Mouse (Mus musculus) liver, adult 2 months (tissue): ENCODE results near the gene Col6a5. TPM values are rescaled to one million over a fixed set of nuclear protein-coding genes. Genes with fewer than 3 reads are reported as not detected.

ENCODE experiments used
- DNase-seq: peaks from one replicate; pipeline ENCODE4 v3.0.0-alpha.2; 2011; ENCODE audit warnings: low read depth, low spot score; ENCODE audit errors: extremely low read depth
- H3K27ac ChIP-seq: fragments of 200-500 bp; replicated peaks from 2 replicates; pipeline ENCODE4 v1.5.1; 2012; ENCODE audit warnings: low read depth, mild to moderate bottlenecking, control low read depth, inconsistent platforms, low read length; ENCODE audit not compliant: insufficient read depth
- H3K27me3 ChIP-seq: fragments of 200-500 bp; 2 replicates; pipeline ENCODE4 v1.6.1; 2012; ENCODE audit warnings: mild to moderate bottlenecking, moderate library complexity, low read length, inconsistent platforms; ENCODE audit not compliant: control insufficient read depth, insufficient read depth
- H3K36me3 ChIP-seq: fragments of 200-500 bp; 2 replicates; pipeline ENCODE4 v1.6.1; 2012; ENCODE audit warnings: low read length, inconsistent platforms; ENCODE audit not compliant: control insufficient read depth, insufficient read depth
- H3K4me1 ChIP-seq: fragments of 200-500 bp; 2 replicates; pipeline ENCODE4 v1.6.1; 2011; ENCODE audit warnings: low read length; ENCODE audit not compliant: control insufficient read depth, insufficient read depth
- H3K4me3 ChIP-seq: fragments of 200-500 bp; 2 replicates; pipeline ENCODE4 v1.5.1; 2011; ENCODE audit warnings: low read depth, mild to moderate bottlenecking, control low read depth, low read length, moderate library complexity; ENCODE audit not compliant: insufficient read depth
- H3K79me2 ChIP-seq: fragments of 200-500 bp; 2 replicates; pipeline ENCODE4 v1.6.1; 2012; ENCODE audit warnings: inconsistent platforms, mild to moderate bottlenecking, low read length, moderate library complexity; ENCODE audit not compliant: control insufficient read depth, insufficient read depth
- H3K9ac ChIP-seq: fragments of 200-500 bp; 2 replicates; pipeline ENCODE4 v1.6.1; 2012; ENCODE audit warnings: low read depth, mild to moderate bottlenecking, control low read depth, inconsistent platforms, low read length
- CTCF ChIP-seq: fragments of 200-500 bp; IDR thresholded peaks from 2 replicates; pipeline ENCODE4 v1.5.1; 2011; ENCODE audit warnings: low read depth, low read length, control low read depth
- POLR2A ChIP-seq: fragments of 200-500 bp; IDR thresholded peaks from 2 replicates; pipeline ENCODE4 v1.6.1; 2011; ENCODE audit warnings: low read length, control low read depth; ENCODE audit not compliant: insufficient read depth; ENCODE audit errors: extremely low read depth
- WGBS: fragments of 180-500 bp; shearing (Covaris S2); methylation state at CpG from one replicate; pipeline ENCODE4 v1.1.7; 2018; 5-methylcytosine and 5-hydroxymethylcytosine counted together
- polyA plus RNA-seq: library from polyadenylated mRNA; depleted of rRNA; stranded (reverse); fragments of >200 nt; gene quantifications from 2 replicates; pipeline ENCODE4 v1.2.3, GENCODE M21; 2012
- total RNA-seq: library from RNA; depleted of rRNA; stranded (reverse); fragments of >200 nt; gene quantifications from 2 replicates; pipeline ENCODE4 v1.2.3, GENCODE M21; 2014

Gene Col6a5
- total and polyA plus RNA-seq, 2 experiments: 0.12 to 0.18 TPM

DNA sequence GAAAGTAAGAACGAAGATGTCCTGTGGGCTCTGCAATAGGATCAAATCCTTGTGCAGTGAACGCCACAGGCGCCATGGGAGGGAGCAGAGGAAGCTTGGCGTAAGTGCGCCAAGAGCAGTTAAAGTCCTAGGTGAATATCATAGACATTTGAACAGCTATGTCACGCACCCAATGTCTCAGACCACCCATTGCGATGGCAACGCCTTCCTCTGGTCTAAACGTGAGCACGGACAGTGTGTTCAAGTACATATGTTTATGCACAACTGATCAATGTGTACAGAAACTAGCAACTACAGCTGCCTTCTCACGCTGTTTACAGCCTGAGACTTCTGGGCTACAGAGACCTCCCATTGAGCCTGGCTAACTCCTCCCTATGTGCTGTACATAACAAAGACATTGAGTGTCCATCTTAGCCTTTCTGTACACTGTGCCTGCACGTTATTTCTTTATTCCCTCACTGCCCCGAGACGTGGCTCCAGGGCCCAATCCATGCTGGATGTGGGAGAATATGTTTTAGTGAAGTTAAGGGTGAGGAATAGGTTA, 11.0 kb upstream of the Col6a5 start:
- Histone ChIP-seq H3K9ac (no peak overlapping the region), H3K79me2 (no peaks in the 10 kb centered on the region), H3K4me1 (no peaks in the 10 kb centered on the region; the same call in 1 of the 2 replicates), H3K27ac (no peak overlapping the region), H3K27me3 (no peaks in the 10 kb centered on the region), H3K4me3 (no peak overlapping the region), H3K36me3 (no peaks in the 10 kb centered on the region)
- TF ChIP-seq CTCF: no peak
- TF ChIP-seq POLR2A: no peak
- 93% methylated on average over 14 of the region's 14 CpGs for WGBS
- no peak for DNase-seq

DNA sequence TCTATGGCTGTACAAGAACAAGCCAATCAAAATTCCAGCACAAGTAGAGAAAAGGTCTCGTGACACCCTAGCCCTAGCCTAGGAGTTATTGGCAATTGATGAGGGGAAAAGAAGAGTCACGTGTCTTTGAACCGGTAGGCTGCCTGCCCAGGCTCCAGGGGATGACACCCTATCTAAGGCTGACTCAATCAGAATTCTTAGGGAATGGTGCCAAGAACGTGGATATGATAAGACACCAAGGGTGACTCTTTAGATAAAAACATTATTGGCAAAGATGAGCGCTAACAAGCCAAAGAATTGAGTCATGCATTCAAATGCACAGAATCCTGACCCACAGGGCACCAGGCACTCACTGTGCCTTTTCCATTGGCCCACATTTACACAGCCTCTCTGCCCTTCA, 10.5 kb upstream of the Col6a5 start:
- no peaks in the 10 kb centered on the region for H3K36me3 ChIP-seq
- no peak overlapping the region for H3K9ac ChIP-seq
- no peak overlapping the region for H3K4me3 ChIP-seq
- H3K79me2 ChIP-seq: no peaks in the 10 kb centered on the region
- 75% methylated on average over 5 of the region's 5 CpGs for WGBS
- no peak overlapping the region for H3K27ac ChIP-seq
- H3K4me1 ChIP-seq: no peaks in the 10 kb centered on the region; the same call in 1 of the 2 replicates
- DNase-seq: no peak
- no peaks in the 10 kb centered on the region for H3K27me3 ChIP-seq
- no peak for TF ChIP-seq CTCF
- TF ChIP-seq POLR2A: no peak

DNA sequence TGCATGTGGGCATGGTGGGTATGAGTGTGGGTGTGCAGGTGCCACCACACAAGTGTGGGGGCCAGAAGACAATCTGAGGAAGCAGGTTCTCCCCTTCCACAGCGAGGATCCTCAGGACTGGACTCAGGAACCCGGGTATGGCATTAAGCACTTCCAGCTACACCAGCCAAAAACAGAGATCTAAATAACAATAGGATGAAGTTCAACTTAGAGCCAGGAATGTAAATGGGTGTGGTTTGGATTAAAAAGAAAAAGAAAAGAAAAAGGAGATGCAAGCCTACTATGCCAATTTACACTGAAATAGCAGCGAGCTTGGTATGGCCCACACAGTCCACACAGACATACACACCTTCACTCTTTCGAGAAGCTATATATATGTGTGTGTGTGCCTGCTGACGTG, 7.5 kb upstream of the Col6a5 start:
- no peak overlapping the region for H3K27ac ChIP-seq
- 84% methylated on average over 5 of the region's 5 CpGs for WGBS
- DNase-seq: no peak
- H3K79me2 ChIP-seq: no peaks in the 10 kb centered on the region
- H3K4me1 ChIP-seq: no peaks in the 10 kb centered on the region
- no peaks in the 10 kb centered on the region for H3K36me3 ChIP-seq
- no peak for TF ChIP-seq POLR2A
- no peak for TF ChIP-seq CTCF
- H3K4me3 ChIP-seq: no peak overlapping the region
- no peak overlapping the region for H3K9ac ChIP-seq
- H3K27me3 ChIP-seq: no peaks in the 10 kb centered on the region

DNA sequence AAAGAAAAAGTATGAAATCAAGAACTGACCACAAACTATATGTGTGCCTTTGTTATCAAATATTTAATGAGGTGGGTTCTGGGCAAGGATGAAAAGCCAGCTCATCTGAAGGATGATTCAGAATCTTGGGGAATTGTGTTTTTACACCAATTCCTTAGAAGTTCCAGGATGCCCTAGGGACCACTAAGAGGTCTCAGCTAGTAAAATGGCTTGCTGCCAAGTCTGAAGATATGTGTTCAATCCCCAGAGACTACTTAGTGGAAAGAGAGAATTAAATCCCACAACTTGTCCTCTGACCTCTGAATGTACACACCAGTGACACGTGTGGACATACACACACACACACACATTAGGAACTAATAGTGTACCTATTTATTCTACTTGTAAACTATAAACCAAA, 1.3 kb downstream of the Col6a5 start:
- H3K27me3 ChIP-seq: peaks cover 2% of the 10 kb centered on the region; the same call in 1 of the 2 replicates
- WGBS: 64% methylated on average over 1 of the region's 1 CpGs

DNA sequence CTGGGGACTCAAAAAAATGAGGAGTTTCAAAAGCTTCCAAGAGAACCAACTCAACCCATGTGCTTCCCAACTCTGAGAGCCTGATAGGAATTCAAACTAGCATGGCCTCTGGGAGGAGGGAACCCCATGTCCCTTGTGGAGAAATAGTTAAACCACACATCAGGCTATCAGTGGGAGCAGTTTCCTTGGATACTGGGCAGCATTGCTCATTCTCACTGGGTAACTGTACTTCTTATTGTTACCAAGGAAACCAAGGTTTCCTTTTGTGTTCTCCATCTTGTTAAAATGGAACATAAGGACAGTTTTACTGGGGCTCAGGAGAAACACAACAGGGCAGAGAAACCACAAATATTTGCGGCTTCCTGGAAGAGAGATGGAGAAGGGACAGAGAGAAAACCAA, 10.7 kb downstream of the Col6a5 start:
- Histone ChIP-seq H3K36me3 (no peaks in the 10 kb centered on the region), H3K27ac (no peak overlapping the region), H3K27me3 (no peaks in the 10 kb centered on the region), H3K79me2 (no peaks in the 10 kb centered on the region), H3K9ac (no peak overlapping the region), H3K4me1 (no peaks in the 10 kb centered on the region), H3K4me3 (no peak overlapping the region)
- TF ChIP-seq CTCF: no peak
- TF ChIP-seq POLR2A: no peak
- DNase-seq: no peak
- 84% methylated on average over 1 of the region's 1 CpGs for WGBS

More for the DNA sequence above, 1.3 kb downstream of the Col6a5 start:
- no peak for DNase-seq
- Histone ChIP-seq H3K79me2 (no peaks in the 10 kb centered on the region), H3K36me3 (no peaks in the 10 kb centered on the region), H3K9ac (no peak overlapping the region), H3K4me3 (no peak overlapping the region), H3K4me1 (no peaks in the 10 kb centered on the region), H3K27ac (no peak overlapping the region)
- no peak for TF ChIP-seq CTCF
- TF ChIP-seq POLR2A: no peak

DNA sequence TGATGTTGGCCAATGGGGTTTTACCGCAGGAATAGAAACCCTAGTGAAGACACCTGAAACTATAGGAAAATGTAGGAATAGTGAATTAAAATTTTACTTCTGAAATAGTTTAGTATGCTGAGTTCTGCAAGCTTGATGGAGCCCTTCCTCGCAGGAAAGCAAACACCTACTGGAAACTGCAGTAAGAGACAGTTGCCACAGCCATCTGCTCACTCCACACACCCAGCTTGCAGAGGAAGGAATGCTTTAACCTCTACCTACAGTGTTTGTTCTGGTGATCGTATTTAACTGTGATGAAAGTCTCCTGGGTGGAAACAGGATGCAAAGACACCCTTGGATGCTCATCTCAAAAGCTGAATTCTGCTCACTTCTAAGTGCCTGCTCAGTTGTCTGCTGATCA, 12.9 kb downstream of the Col6a5 start:
- TF ChIP-seq POLR2A: no peak
- TF ChIP-seq CTCF: no peak
- 59% methylated on average over 3 of the region's 3 CpGs for WGBS

More for the DNA sequence above, 12.9 kb downstream of the Col6a5 start:
- Histone ChIP-seq H3K4me1 (no peaks in the 10 kb centered on the region), H3K79me2 (no peaks in the 10 kb centered on the region), H3K9ac (no peak overlapping the region), H3K27ac (no peak overlapping the region), H3K27me3 (no peaks in the 10 kb centered on the region), H3K4me3 (no peak overlapping the region), H3K36me3 (no peaks in the 10 kb centered on the region)
- DNase-seq: no peak
